Mouse (Mus musculus) telencephalon, adult 2 months (tissue): ENCODE measurements around the gene Cog6.

Experiments used
- DNase-seq: peaks from one replicate; pipeline ENCODE4 v3.0.0-alpha.2; 2011; ENCODE audit warnings: low read depth, low spot score

The Cog6 gene

GRCm38 (mm10) chr3:52963441-52963840 is 53.6 kb downstream of the Cog6 start:
- DNase-seq = no peak

- no peak for DNase-seq
Measured at GRCm38 (mm10) chr3:52962391-52962790, 54.6 kb downstream of the Cog6 start.

DNA sequence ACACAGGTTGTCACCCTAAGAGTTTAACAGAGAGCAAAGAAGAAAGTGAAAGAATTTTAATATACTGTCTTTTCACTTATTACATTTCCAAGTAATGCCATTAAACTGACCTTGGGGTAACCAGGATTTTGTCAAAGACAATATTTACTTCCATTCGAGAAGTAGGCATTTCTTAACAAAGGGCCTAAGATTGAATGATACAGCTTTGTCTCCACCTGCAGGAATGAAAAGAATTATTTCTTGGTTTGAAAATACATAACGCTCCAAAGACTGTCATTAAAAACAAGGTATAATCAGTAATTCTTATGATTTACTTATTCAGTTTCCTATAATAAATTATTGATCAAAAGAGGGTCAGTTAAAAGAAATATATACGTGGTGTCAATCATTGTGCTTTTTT is 55.4 kb downstream of the Cog6 start:
- DNase-seq = no peak

- no peak for DNase-seq
Measured at GRCm38 (mm10) chr3:52960951-52961350, 56.1 kb downstream of the Cog6 start.

DNA sequence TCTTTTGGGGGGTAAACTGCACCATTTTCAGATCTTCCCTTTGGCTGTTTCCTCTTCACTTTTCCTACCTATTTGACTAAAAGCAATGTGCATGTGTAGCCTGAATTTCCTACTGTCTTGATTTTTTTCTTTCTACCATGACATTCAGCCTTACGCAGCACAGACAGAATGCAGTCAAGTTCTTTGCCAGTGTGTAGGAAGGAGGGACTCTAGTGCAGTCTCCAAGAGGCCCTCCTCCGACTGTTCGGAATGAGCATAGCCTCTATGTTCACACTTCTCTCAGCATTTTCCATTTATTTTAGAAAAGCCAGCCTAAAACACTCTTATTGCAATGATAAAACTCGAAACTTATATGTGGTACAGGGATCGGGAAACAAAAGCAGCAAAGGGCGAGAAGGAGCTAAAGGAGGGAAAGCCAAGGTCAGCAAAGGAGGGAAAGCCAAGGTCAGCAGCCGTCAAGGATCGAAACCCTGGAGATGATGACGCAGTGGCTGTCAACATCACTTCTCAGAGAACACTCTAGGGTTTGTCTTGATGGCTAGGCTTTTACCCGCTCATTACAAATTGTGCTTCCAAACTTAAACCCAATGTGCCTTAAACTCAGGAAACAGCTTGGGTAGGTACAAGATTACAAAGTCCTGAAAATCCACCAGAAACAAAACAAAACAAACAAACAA is 58.5 kb downstream of the Cog6 start:
- no peak for DNase-seq

- no peak for DNase-seq
Measured at GRCm38 (mm10) chr3:52957861-52958260, 59.2 kb downstream of the Cog6 start.

DNA sequence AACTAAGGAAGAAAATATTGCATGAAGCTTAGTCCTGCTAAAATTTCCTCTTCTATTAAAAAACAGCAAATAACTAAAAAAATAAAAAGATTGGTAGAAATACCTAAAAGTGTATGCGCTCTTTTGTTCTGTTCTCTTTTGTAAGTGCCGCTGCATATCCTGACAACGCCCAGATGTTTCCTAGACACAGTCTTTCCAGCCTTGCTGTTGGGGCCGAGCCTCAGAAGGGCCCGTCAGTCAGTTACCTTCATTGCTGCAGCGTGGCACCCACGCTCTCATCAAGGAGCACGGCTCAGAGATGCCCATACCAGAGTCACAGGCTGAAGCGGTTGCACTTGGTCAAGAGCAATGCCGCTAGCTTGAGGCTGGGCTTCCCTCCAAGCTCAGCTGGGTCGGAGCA is 60.8 kb downstream of the Cog6 start:
- DNase-seq = no peak

DNA sequence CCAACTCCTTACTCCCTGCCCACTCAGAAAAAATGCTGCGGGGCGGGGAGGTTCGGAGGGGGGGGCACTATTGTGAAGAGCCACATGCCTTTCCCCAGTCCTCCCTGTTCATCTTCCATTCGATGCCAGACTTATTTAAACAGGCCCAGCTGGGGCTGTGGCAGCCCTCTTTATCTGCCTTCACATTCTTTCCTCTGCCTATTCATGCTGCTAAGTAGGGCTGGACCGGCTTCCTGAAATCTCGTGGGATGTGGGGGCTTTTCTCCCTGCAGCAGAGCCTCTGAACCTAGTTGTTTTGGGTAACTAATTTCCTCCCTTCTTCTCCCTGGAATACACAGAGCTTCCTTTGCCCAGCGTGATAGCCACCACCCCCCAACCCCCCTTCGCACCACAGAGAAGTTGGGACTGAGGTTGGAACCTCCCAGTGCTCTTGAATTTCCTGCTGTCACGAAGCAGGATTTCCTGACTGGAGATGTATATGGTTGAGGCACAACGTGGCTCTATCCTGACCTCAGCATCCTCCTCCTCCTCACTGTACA is 61.5 kb downstream of the Cog6 start:
- no peak for DNase-seq

- no peak for DNase-seq
Measured at GRCm38 (mm10) chr3:52954656-52955055, 62.4 kb downstream of the Cog6 start.

- DNase-seq = no peak
Measured at GRCm38 (mm10) chr3:52953831-52954230, 63.2 kb downstream of the Cog6 start.

GRCm38 (mm10) chr3:52948824-52949223 is 68.2 kb downstream of the Cog6 start:
- DNase-seq = no peak

DNA sequence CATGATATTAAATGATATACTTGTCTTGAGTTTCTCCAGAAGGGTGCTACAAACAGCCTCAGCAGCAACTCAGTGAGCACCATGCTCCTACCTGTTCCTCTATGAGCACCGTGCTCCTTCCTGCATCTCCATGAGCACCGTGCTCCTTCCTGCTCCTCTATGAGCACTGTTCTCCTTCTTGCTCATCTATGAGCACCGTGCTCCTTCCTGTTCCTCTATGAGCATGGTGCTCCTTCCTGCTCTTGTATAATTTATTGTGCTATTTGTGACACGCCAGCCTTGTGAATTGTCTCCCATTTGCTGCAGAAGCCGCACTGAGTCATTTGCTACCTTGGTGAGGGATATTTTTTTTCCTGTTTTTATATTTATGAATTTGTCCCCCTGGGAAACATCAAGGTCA is 69.6 kb downstream of the Cog6 start:
- no peak for DNase-seq

DNA sequence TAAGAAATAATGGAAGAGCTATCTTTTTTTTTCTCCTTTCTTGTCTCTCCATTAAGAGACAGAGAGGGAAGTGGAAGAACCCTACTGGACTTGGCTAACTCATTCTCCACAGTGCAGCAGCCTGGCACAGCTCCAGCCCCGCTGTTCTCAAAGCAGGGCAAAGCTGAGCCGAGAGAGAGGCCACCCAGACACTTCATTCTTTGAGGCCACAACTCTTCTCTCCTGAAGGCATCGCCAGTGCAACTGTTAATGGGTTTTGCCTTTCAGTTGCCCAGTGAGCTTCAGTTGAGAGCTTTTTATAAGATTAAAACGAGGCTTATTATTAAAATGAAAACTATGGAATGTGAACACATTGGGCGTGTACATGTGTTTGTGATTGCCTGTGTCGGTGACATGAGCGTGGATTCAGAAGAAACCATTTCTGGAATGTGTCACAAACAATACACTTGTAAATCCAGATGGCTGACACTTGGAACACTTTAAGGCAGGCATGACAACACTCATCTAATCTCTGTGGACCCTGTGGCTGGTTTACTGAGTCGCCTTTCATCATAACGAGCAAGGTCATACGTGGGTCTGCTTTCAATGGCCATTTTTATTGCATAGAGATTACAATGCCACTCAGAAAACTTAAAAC is 76.1 kb downstream of the Cog6 start:
- no peak for DNase-seq

GRCm38 (mm10) chr3:52938398-52938797 is 78.6 kb downstream of the Cog6 start:
- no peak for DNase-seq

DNA sequence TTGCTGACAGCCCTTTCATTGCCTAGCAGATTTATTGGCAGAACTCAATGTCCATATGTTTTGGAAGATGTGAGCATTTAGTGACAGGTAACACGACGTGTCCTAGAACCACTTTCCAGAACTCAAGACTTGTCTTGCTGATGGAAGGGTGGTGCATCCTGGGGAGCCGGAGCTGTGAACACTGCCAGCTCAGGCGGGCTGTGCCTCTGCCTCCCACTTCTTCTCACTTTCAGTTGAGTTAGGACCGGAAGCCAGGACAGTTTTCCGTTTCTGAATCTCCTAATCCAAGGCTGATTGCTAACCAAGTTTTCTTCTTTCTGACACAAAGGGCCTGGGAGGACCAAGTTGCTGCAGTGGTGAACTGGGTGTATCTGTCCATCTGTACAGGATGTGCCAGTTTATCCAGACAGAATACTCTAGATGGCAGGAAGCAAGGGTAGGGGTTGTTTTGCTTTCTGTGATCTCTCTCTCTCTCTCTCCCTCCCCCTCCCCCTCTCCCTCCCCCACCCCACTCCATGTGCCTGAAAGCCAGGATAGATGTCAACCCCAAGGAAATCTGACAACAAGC is 79.2 kb downstream of the Cog6 start:
- DNase-seq = no peak

GRCm38 (mm10) chr3:52931956-52932355 is 85.1 kb downstream of the Cog6 start:
- DNase-seq = no peak
